Comparison of ENCODE assay signal across 16 mouse cellular contexts in genomic region chr3:51927043-51927442, GRCm38 (mm10).
A peak's percentile ranks its signal among the peaks of the same experiment; 100 is the strongest.
DNase-seq lines count a peak whose midpoint lies in the region; ATAC-seq and TF ChIP-seq lines count a peak whose summit lies in the region.
"Had no signal": no experiment of that assay in that cellular context is flagged by ENCODE, and none has a peak within 500 bp of the region (broad histone marks: within the 10 kb centered on the region; RNA-seq: fewer than 3 reads in every experiment).

No protein-coding gene starts in this region.

- no peak for TF ChIP-seq CTCF in hindbrain, postnatal 0 days (IDR thresholded peaks at IDR 0.05; ENCODE audit: low read depth)

- no peak overlapping the region for H3K9ac ChIP-seq in limb, embryonic 12.5 days (replicated peaks)
- no peak overlapping the region for H3K9ac ChIP-seq in hindbrain, postnatal 0 days (replicated peaks; ENCODE audit: low read length)
- H3K9ac ChIP-seq in midbrain, embryonic 16.5 days (ENCODE audit: low read depth, low read length): no peak overlapping the region
- H3K9ac ChIP-seq: limb, embryonic 15.5 days; lung, embryonic 14.5 days had no signal

- no peak overlapping the region for H3K4me3 ChIP-seq in limb, embryonic 12.5 days (replicated peaks)
- H3K4me3 ChIP-seq in limb, embryonic 10.5 days: no peak overlapping the region
- H3K4me3 ChIP-seq in hindbrain, postnatal 0 days (ENCODE audit: low read length): no peak overlapping the region
- no peak overlapping the region for H3K4me3 ChIP-seq in midbrain, embryonic 16.5 days (ENCODE audit: low read depth, low read length)
- H3K4me3 ChIP-seq: gastrocnemius, adult 2 months; left cerebral cortex, adult 2 months; limb, embryonic 15.5 days had no signal

- no peaks in the 10 kb centered on the region for H3K27me3 ChIP-seq in limb, embryonic 12.5 days
- H3K27me3 ChIP-seq in limb, embryonic 10.5 days (ENCODE audit: low read depth, poor library complexity, severe bottlenecking): no peaks in the 10 kb centered on the region
- H3K27me3 ChIP-seq in hindbrain, postnatal 0 days (ENCODE audit: insufficient read depth, low read length): no peaks in the 10 kb centered on the region
- no peaks in the 10 kb centered on the region for H3K27me3 ChIP-seq in midbrain, embryonic 16.5 days (ENCODE audit: control insufficient read depth, insufficient read depth, low read depth, low read length)
- H3K27me3 ChIP-seq: limb, embryonic 15.5 days had no signal

- no peak overlapping the region for H3K4me2 ChIP-seq in limb, embryonic 12.5 days
- 0 out of 2 replicates have a peak overlapping the region, but pooled peaks have one; percentile 42 for H3K4me2 ChIP-seq in hindbrain, postnatal 0 days (ENCODE audit: low read depth, low read length)
- H3K4me2 ChIP-seq in midbrain, embryonic 16.5 days (ENCODE audit: low read length): no peak overlapping the region
- H3K4me2 ChIP-seq: limb, embryonic 15.5 days; lung, embryonic 14.5 days had no signal

- ATAC-seq in limb, embryonic 12.5 days (ENCODE audit: insufficient number of reproducible peaks, insufficient read depth, low FRiP score, low TSS enrichment, low read depth): no peak
- ATAC-seq in hindbrain, postnatal 0 days: no peak
- no peak for ATAC-seq in midbrain, embryonic 16.5 days
- ATAC-seq: intestine, postnatal 0 days had no signal

- WGBS in limb, embryonic 12.5 days: 44% methylated on average over 6 of the region's 6 CpGs
- WGBS in limb, embryonic 10.5 days: 48% methylated on average over 6 of the region's 6 CpGs
- 54% methylated on average over 6 of the region's 6 CpGs for WGBS in hindbrain, postnatal 0 days
- WGBS in midbrain, embryonic 16.5 days: 61% methylated on average over 6 of the region's 6 CpGs

- H3K4me1 ChIP-seq in limb, embryonic 12.5 days (replicated peaks): peaks cover 22% of the 10 kb centered on the region
- peaks cover 43% of the 10 kb centered on the region for H3K4me1 ChIP-seq in limb, embryonic 10.5 days
- no peaks in the 10 kb centered on the region; the same call in 1 of the 2 replicates for H3K4me1 ChIP-seq in hindbrain, postnatal 0 days (ENCODE audit: insufficient read depth, low read length)
- H3K4me1 ChIP-seq in midbrain, embryonic 16.5 days (ENCODE audit: control insufficient read depth, insufficient read depth, low read length): peaks cover 15% of the 10 kb centered on the region

- no peaks in the 10 kb centered on the region for H3K9me3 ChIP-seq in limb, embryonic 12.5 days
- H3K9me3 ChIP-seq in limb, embryonic 10.5 days (replicated peaks): no peaks in the 10 kb centered on the region
- H3K9me3 ChIP-seq in hindbrain, postnatal 0 days (ENCODE audit: low read length): no peaks in the 10 kb centered on the region
- no peaks in the 10 kb centered on the region for H3K9me3 ChIP-seq in midbrain, embryonic 16.5 days (replicated peaks; ENCODE audit: control insufficient read depth, low read length, poor library complexity, severe bottlenecking)
- H3K9me3 ChIP-seq: limb, embryonic 15.5 days had no signal

- DNase-seq in adrenal gland, adult (ENCODE audit: inconsistent age in 2 of 2, low spot score in 1 of 2): peak; percentile 77 to 80
- DNase-seq in adrenal gland, adult 18-20 months (ENCODE audit: low spot score in 2 of 2): no peak
- DNase-seq in limb, embryonic 10.5 days (ENCODE audit: low spot score): no peak
- DNase-seq in hindbrain, postnatal 0 days (ENCODE audit: low spot score): no peak
- no peak for DNase-seq in yolk sac, embryonic 10.5 days (ENCODE audit: low spot score)
- no peak for DNase-seq in adipocyte (ENCODE audit: low spot score)
- DNase-seq: cerebellum, adult 11 months; gastrocnemius, adult 2 months; heart, postnatal 14 days; lung, embryonic 14.5 days; thymus, adult 18-20 months had no signal

- H3K36me3 ChIP-seq in limb, embryonic 12.5 days: no peaks in the 10 kb centered on the region
- peaks cover 3% of the 10 kb centered on the region; the same call in 1 of the 2 replicates for H3K36me3 ChIP-seq in limb, embryonic 10.5 days
- no peaks in the 10 kb centered on the region for H3K36me3 ChIP-seq in hindbrain, postnatal 0 days (ENCODE audit: insufficient read depth, low read length)
- H3K36me3 ChIP-seq in midbrain, embryonic 16.5 days (ENCODE audit: control insufficient read depth, insufficient read depth, low read length): no peaks in the 10 kb centered on the region
- H3K36me3 ChIP-seq: limb, embryonic 15.5 days had no signal

- 0 out of 2 replicates have a peak overlapping the region, but pooled peaks have one; percentile 9 for H3K27ac ChIP-seq in limb, embryonic 12.5 days
- no peak overlapping the region for H3K27ac ChIP-seq in limb, embryonic 10.5 days
- H3K27ac ChIP-seq in hindbrain, postnatal 0 days: no peak overlapping the region
- H3K27ac ChIP-seq in midbrain, embryonic 16.5 days (ENCODE audit: low read length): no peak overlapping the region
- H3K27ac ChIP-seq: gastrocnemius, adult 2 months; left cerebral cortex, adult 2 months; limb, embryonic 15.5 days had no signal

Comparison
In these comparisons a context has a peak if more than half of its experiments do, and no peak if none do; other contexts are left out.
1. DNase-seq: peak in adrenal gland, adult (2 of 2); none in adrenal gland, adult 18-20 months (0 of 2), limb, embryonic 10.5 days (single experiment), hindbrain, postnatal 0 days (single experiment), yolk sac, embryonic 10.5 days (single experiment) and adipocyte (single experiment).